Mouse (Mus musculus): Measurements from ENCODE around the gene Serpinc1.

GRCm38 (mm10) chr1:161010436-161010835, 32.1 kb downstream of the Serpinc1 start:
- TF ChIP-seq CTCF (conservative IDR thresholded peaks at IDR 0.05; ENCODE audit: insufficient read depth, insufficient read length, low read depth, low read length) (no peak), POLR2A (IDR thresholded peaks at IDR 0.05; ENCODE audit: low read depth, low read length) (no peak)
